Mouse (Mus musculus): ENCODE measurements around the gene Dnajc14. TPM values are rescaled to one million over a fixed set of nuclear protein-coding genes. Genes with fewer than 3 reads are reported as not detected.

Gene Dnajc14
- polyA plus RNA-seq, 1 experiment from 2014 or later, result 54.1 TPM

DNA sequence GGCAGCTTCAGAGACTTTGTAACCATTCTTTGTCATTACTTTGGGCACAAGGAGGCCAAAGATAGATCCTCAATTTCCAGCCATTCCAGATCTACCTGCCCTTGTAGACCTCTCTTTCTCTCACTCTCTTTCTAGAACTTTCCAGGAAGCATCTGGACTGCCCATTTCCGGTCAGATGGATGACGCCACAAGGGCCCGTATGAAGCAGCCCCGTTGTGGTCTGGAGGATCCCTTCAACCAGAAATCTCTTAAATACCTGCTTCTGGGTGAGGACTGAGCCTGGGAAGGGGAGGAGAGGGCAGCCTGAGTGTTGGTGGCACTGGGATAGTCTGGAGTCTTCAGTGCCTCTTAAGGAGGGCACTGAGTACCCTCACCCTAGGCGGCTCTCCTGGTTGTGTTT, 9.5 kb upstream of the Dnajc14 start:
- Histone ChIP-seq H3K27me3 (ENCODE audit: control insufficient read depth, insufficient read depth, low read length) (no peaks in the 10 kb centered on the region), H3K27ac (ENCODE audit: low read length) (no peak overlapping the region), H3K4me3 (replicated peaks; ENCODE audit: low read length) (no peak overlapping the region), H3K4me1 (ENCODE audit: control insufficient read depth, insufficient read depth, low read length) (no peaks in the 10 kb centered on the region), H3K9ac (ENCODE audit: low read length) (no peak overlapping the region), H3K4me2 (ENCODE audit: low read depth, low read length) (no peak overlapping the region), H3K36me3 (ENCODE audit: control insufficient read depth, insufficient read depth, low read length) (no peaks in the 10 kb centered on the region), H3K9me3 (replicated peaks; ENCODE audit: control insufficient read depth, low read length) (no peaks in the 10 kb centered on the region)
- no peak for ATAC-seq (ENCODE audit: insufficient read depth, low FRiP score)
- WGBS, result 80% methylated on average over 5 of the region's 5 CpGs

DNA sequence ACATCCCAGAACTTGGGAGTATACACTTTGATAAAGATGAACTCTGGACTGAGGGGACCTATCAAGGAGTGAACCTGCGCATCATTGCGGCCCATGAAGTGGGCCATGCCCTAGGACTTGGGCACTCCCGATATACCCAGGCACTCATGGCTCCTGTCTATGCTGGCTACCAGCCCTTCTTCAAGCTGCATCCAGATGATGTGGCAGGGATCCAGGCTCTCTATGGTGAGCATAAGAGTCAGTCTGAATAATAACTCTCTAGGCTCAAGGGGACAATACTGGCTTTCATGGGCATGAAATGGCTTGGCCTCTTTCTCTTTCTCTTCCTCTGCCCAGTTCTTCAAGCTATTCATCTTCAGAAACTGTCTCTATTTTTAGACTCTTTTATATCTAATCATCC, 8.3 kb upstream of the Dnajc14 start:
- Histone ChIP-seq H3K4me2 (ENCODE audit: low read depth, low read length) (no peak overlapping the region), H3K27me3 (ENCODE audit: control insufficient read depth, insufficient read depth, low read length) (no peaks in the 10 kb centered on the region), H3K4me1 (ENCODE audit: control insufficient read depth, insufficient read depth, low read length) (no peaks in the 10 kb centered on the region), H3K4me3 (replicated peaks; ENCODE audit: low read length) (no peak overlapping the region), H3K27ac (ENCODE audit: low read length) (no peak overlapping the region), H3K9ac (ENCODE audit: low read length) (no peak overlapping the region), H3K9me3 (replicated peaks; ENCODE audit: control insufficient read depth, low read length) (no peaks in the 10 kb centered on the region), H3K36me3 (ENCODE audit: control insufficient read depth, insufficient read depth, low read length) (no peaks in the 10 kb centered on the region)
- no peak for ATAC-seq (ENCODE audit: insufficient read depth, low FRiP score)
- WGBS, result 99% methylated on average over 3 of the region's 3 CpGs

GRCm38 (mm10) chr10:128798676-128799075, 5.2 kb upstream of the Dnajc14 start:
- Histone ChIP-seq H3K4me2 (ENCODE audit: low read depth, low read length) (no peak overlapping the region), H3K36me3 (ENCODE audit: control insufficient read depth, insufficient read depth, low read length) (no peaks in the 10 kb centered on the region), H3K9me3 (replicated peaks; ENCODE audit: control insufficient read depth, low read length) (no peaks in the 10 kb centered on the region), H3K9ac (ENCODE audit: low read length) (no peak overlapping the region), H3K4me3 (replicated peaks; ENCODE audit: low read length) (no peak overlapping the region), H3K4me1 (ENCODE audit: control insufficient read depth, insufficient read depth, low read length) (peaks cover 4% of the 10 kb centered on the region; the same call in 1 of the 2 replicates), H3K27ac (ENCODE audit: low read length) (no peak overlapping the region), H3K27me3 (ENCODE audit: control insufficient read depth, insufficient read depth, low read length) (no peaks in the 10 kb centered on the region)
- 92% methylated on average over 8 of the region's 8 CpGs for WGBS
- ATAC-seq (ENCODE audit: insufficient read depth, low FRiP score), result no peak

GRCm38 (mm10) chr10:128801981-128802495, 1.8 kb upstream of the Dnajc14 start:
- H3K27ac ChIP-seq (ENCODE audit: low read length), result no peak overlapping the region
- 90% methylated on average over 16 of the region's 16 CpGs for WGBS
- ATAC-seq (ENCODE audit: insufficient read depth, low FRiP score), result no peak
- H3K4me2 ChIP-seq (ENCODE audit: low read depth, low read length), result no peak overlapping the region; the same call in 1 of the 2 replicates
- no peak overlapping the region for H3K9ac ChIP-seq (ENCODE audit: low read length)
- H3K27me3 ChIP-seq (ENCODE audit: control insufficient read depth, insufficient read depth, low read length), result no peaks in the 10 kb centered on the region
- H3K36me3 ChIP-seq (ENCODE audit: control insufficient read depth, insufficient read depth, low read length), result no peaks in the 10 kb centered on the region
- H3K4me3 ChIP-seq (replicated peaks; ENCODE audit: low read length), result no peak overlapping the region
- no peaks in the 10 kb centered on the region for H3K9me3 ChIP-seq (replicated peaks; ENCODE audit: control insufficient read depth, low read length)
- peaks cover 14% of the 10 kb centered on the region for H3K4me1 ChIP-seq (ENCODE audit: control insufficient read depth, insufficient read depth, low read length)

- peak overlapping the region; percentile 56 for H3K4me3 ChIP-seq (replicated peaks; ENCODE audit: low read length)
- H3K9me3 ChIP-seq (replicated peaks; ENCODE audit: control insufficient read depth, low read length), result no peaks in the 10 kb centered on the region
- ATAC-seq (ENCODE audit: insufficient read depth, low FRiP score), result no peak
- peak overlapping the region; percentile 96; the same call in 1 of the 2 replicates for H3K27ac ChIP-seq (ENCODE audit: low read length)
- H3K4me2 ChIP-seq (ENCODE audit: low read depth, low read length), result peak overlapping the region; percentile 83
- H3K9ac ChIP-seq (ENCODE audit: low read length), result peak overlapping the region; percentile 79
- 48% methylated on average over 4 of the region's 4 CpGs for WGBS
- H3K27me3 ChIP-seq (ENCODE audit: control insufficient read depth, insufficient read depth, low read length), result no peaks in the 10 kb centered on the region
- H3K4me1 ChIP-seq (ENCODE audit: control insufficient read depth, insufficient read depth, low read length), result peaks cover 23% of the 10 kb centered on the region
- no peaks in the 10 kb centered on the region for H3K36me3 ChIP-seq (ENCODE audit: control insufficient read depth, insufficient read depth, low read length)
Observed at GRCm38 (mm10) chr10:128802956-128803355, 906 bp upstream of the Dnajc14 start.

GRCm38 (mm10) chr10:128803361-128803760, 501 bp upstream of the Dnajc14 start:
- Histone ChIP-seq H3K9me3 (replicated peaks; ENCODE audit: control insufficient read depth, low read length) (no peaks in the 10 kb centered on the region), H3K4me2 (ENCODE audit: low read depth, low read length) (peak overlapping the region; percentile 83), H3K36me3 (ENCODE audit: control insufficient read depth, insufficient read depth, low read length) (no peaks in the 10 kb centered on the region), H3K4me1 (ENCODE audit: control insufficient read depth, insufficient read depth, low read length) (peaks cover 24% of the 10 kb centered on the region), H3K4me3 (replicated peaks; ENCODE audit: low read length) (peak overlapping the region; percentile 56), H3K27me3 (ENCODE audit: control insufficient read depth, insufficient read depth, low read length) (no peaks in the 10 kb centered on the region), H3K27ac (ENCODE audit: low read length) (peak overlapping the region; percentile 96), H3K9ac (ENCODE audit: low read length) (peak overlapping the region; percentile 79)
- WGBS, result 6% methylated on average over 6 of the region's 6 CpGs
- no peak for ATAC-seq (ENCODE audit: insufficient read depth, low FRiP score)

DNA sequence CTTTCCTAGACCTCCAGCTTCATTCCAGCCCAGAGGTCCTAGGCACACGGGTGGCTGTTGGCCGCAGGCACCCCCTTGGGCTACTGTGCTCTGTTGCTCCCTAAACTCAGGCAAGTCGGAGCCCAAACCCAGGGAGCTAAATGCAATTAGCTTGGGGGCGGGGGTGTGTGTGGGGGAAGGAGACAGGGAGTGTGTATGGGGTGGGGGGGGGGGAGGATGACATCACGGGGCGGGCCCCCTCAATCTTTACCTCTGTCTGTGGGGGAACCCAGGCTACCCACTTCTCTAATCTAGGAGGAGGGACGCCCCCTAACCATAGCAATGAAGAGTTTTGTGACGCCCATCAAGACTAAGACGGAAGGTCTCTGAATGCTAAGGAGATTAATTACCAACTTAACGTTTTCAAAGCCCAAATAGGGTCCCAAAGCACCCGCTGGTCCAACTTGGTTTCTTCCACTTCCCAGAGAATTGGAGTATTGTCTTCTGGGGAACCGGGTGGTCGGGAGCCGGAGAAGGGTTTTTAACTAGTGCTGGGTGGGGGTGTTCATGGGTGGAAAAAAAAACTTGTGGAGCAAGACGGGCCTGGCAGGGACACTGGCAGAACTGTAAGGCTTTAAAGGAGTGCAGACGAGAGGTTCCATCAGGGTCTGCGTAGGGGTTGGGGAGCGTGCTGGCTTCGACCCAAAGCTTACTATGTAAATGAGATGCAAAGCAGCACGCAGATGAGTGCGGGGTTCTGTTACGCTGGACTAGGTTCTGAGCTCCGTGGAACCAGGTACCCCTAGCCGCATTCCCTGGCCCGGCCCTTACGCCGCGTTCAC, 619 bp downstream of the Dnajc14 start, which contains the start of gene Tmem198b:
Gene Tmem198b, minus strand, starts transcription at position 100 of the 821 bp plus-strand sequence.
- Histone ChIP-seq H3K4me3 (replicated peaks; ENCODE audit: low read length) (peak within 1 kb of the TSS; percentile 56), H3K27ac (ENCODE audit: low read length) (peak within 1 kb of the TSS; percentile 96), H3K9me3 (replicated peaks; ENCODE audit: control insufficient read depth, low read length) (no peaks in the 10 kb centered on the region), H3K9ac (ENCODE audit: low read length) (peak within 1 kb of the TSS; percentile 79), H3K4me1 (ENCODE audit: control insufficient read depth, insufficient read depth, low read length) (peaks cover 31% of the 10 kb centered on the region), H3K27me3 (ENCODE audit: control insufficient read depth, insufficient read depth, low read length) (no peaks in the 10 kb centered on the region), H3K36me3 (ENCODE audit: control insufficient read depth, insufficient read depth, low read length) (no peaks in the 10 kb centered on the region), H3K4me2 (ENCODE audit: low read depth, low read length) (peak within 1 kb of the TSS; percentile 83)
- ATAC-seq (ENCODE audit: insufficient read depth, low FRiP score), result peak; percentile 57
- WGBS, result under 1% methylated on average over 28 of the region's 28 CpGs

DNA sequence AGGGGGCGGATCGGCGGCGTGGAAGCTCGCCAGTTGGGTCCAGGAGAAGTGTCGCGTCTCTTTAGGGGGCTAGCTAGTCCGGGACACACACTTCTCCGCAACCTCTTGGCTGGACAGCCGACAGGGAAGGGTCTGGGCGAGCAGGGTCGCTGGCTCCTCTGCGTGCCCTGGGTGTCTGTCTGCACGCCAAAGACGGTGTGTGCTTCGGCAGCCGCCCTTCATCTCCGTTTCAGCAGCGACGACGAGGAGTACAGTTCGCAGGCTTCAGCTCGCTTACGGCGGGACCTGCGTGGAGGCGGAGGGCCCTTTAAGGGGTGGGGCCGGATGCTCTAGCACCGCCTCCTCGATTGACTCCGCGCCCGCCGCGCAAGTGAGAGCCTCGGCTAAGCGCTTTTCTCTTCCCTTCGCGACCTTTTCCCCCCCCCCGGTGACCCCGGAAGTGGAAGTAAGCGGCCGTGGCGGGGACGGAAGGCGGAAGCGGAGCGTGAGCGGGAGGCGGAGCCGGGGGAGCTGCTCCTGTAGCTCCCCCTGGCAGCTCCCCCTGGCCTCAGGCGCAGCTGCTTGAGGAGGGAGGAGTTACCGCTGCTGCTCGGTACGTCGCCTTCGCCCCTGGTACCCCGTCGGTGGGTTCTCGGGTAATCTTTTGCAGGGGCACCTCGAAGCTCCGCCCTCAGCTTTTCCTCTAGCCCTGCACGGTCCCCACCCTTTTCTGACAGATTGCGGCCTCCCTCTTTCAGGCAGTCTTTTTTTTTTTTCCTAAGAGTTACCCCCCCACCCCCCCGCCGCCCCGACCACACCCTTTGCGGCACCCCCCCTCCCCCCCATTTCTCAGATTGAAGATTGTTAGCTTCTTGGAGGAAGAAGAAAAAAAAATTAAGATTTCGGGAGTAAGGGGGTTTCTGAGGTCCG, 1.5 kb downstream of the Dnajc14 start:
- Histone ChIP-seq H3K4me3 (replicated peaks; ENCODE audit: low read length) (peak overlapping the region; percentile 56), H3K4me1 (ENCODE audit: control insufficient read depth, insufficient read depth, low read length) (peaks cover 31% of the 10 kb centered on the region), H3K27me3 (ENCODE audit: control insufficient read depth, insufficient read depth, low read length) (no peaks in the 10 kb centered on the region), H3K36me3 (ENCODE audit: control insufficient read depth, insufficient read depth, low read length) (no peaks in the 10 kb centered on the region), H3K9ac (ENCODE audit: low read length) (peak overlapping the region; percentile 79), H3K27ac (ENCODE audit: low read length) (peak overlapping the region; percentile 96), H3K9me3 (replicated peaks; ENCODE audit: control insufficient read depth, low read length) (no peaks in the 10 kb centered on the region), H3K4me2 (ENCODE audit: low read depth, low read length) (peak overlapping the region; percentile 83)
- peak; percentile 95 for ATAC-seq (ENCODE audit: insufficient read depth, low FRiP score)
- WGBS, result under 1% methylated on average over 70 of the region's 70 CpGs
